Mouse (Mus musculus) embryonic facial prominence, embryonic 12.5 days (tissue): Measurements from ENCODE around the gene Ypel2. TPM values are rescaled to one million over a fixed set of nuclear protein-coding genes. Genes with fewer than 3 reads are reported as not detected.
"Not testable (repeated sequence)": the region's sequence is repeated elsewhere in the genome, so short reads cannot be mapped to it uniquely, and the experiment has no call there.

Experiments
- ATAC-seq: fragments of 200-750 bp; cut with Nextera tagmentation; 2 replicates; pipeline ENCODE4 v1.8.0; 2017; ENCODE audit not compliant: insufficient number of reproducible peaks, insufficient read depth, low FRiP score, low TSS enrichment
- H3K27ac ChIP-seq: fragments of 300-500 bp; sonication (generic); 2 replicates; pipeline ENCODE4 v1.5.1; 2016; ENCODE audit warnings: mild to moderate bottlenecking
- H3K27me3 ChIP-seq: fragments of 300-500 bp; sonication (generic); 2 replicates; pipeline ENCODE4 v1.6.1; 2016; ENCODE audit warnings: mild to moderate bottlenecking, moderate library complexity
- H3K36me3 ChIP-seq: fragments of 300-500 bp; sonication (generic); 2 replicates; pipeline ENCODE4 v1.6.1; 2016; ENCODE audit warnings: mild to moderate bottlenecking
- H3K4me1 ChIP-seq: fragments of 300-500 bp; sonication (generic); 2 replicates; pipeline ENCODE4 v1.6.1; 2016
- H3K4me2 ChIP-seq: fragments of 300-500 bp; sonication (generic); replicated peaks from 2 replicates; pipeline ENCODE4 v1.6.1; 2016; ENCODE audit warnings: mild to moderate bottlenecking, moderate library complexity
- H3K4me3 ChIP-seq: fragments of 300-500 bp; sonication (generic); 2 replicates; pipeline ENCODE4 v1.5.1; 2016; ENCODE audit warnings: mild to moderate bottlenecking
- H3K9ac ChIP-seq: fragments of 300-500 bp; sonication (generic); 2 replicates; pipeline ENCODE4 v1.6.1; 2016; ENCODE audit warnings: mild to moderate bottlenecking, moderate library complexity
- H3K9me3 ChIP-seq: fragments of 300-500 bp; sonication (generic); 2 replicates; pipeline ENCODE4 v1.6.1; 2016; ENCODE audit warnings: mild to moderate bottlenecking, moderate library complexity
- WGBS: fragments of 180-500 bp; shearing (Covaris S2); methylation state at CpG from one replicate; pipeline ENCODE4 v1.1.7; 2016; 5-methylcytosine and 5-hydroxymethylcytosine counted together
- polyA plus RNA-seq: library from polyadenylated mRNA; unstranded; fragments of >200 nt; fragmentation: Nextera tagmentation; extraction: Ambion mirVana; gene quantifications from 2 replicates; pipeline ENCODE4 v1.2.1, GENCODE M21; 2016

Ypel2 gene
- polyA plus RNA-seq = 10.7 and 11.6 TPM in 2 replicates

DNA sequence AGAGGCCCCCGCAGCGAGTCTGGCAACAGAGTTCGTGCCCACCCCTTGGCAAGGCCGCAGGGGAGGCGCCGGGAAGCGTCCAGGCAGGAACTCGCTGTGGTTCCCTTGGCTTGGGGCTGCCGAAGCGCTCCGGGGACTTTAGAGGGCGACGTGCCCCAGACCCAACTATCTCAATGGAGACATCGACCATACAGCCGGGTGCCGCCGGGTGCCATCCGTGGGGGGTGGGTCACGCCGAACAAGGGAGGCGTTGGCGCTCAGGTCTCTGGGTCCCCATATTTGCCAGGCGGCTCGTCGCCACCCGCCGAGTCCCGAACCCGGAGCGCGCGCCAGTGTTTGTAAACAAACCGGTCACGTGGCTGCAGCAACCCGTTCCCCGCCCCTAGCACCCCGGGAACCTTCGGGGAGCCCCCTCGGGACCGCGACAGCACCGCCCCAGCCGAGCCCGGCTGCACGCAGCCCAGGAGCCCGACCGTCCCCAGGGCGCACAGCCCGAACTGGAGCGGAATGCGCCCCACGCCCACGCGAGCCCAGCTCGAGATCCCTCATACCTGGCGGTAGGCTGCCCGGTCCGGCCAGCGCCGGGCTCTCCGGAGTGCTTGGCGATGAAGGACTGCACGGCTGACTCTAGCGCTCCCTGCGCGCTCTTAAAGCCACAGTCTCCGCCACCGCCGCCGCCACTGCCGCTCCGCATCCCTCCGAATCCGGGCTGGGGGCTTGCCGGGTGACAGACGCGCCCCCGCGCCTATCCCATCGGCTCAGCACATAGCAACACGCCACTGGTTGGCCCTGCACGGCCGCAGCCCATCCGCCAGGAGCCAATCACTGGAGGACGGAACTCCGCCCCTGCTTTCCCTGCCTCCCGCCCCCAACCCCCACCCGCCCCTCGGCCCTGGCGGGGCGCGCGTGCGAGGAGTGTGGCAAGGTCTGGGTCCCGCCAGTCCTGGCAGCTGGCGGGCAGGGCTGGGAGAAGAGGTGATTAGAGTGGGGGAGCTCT, at the start of gene Ypel2:
Ypel2 (minus strand) TSS at position 667 of the 997 bp plus-strand sequence.
- under 1% methylated on average over 96 of the region's 96 CpGs for WGBS
- no peaks in the 10 kb centered on the region for H3K27me3 ChIP-seq
- peak; percentile 100 for ATAC-seq

GRCm38 (mm10) chr11:87043052-87043451, 49.5 kb upstream of the Ypel2 start:
- ATAC-seq = no peak
- WGBS = 74% methylated on average over 3 of the region's 3 CpGs
- Histone ChIP-seq H3K9ac (no peak overlapping the region), H3K4me2 (no peak overlapping the region), H3K27me3 (no peaks in the 10 kb centered on the region), H3K36me3 (peaks cover 45% of the 10 kb centered on the region), H3K9me3 (no peaks in the 10 kb centered on the region), H3K27ac (no peak overlapping the region), H3K4me3 (no peak overlapping the region), H3K4me1 (no peaks in the 10 kb centered on the region)

More for the DNA sequence above, at the start of gene Ypel2:
- Histone ChIP-seq H3K27ac (peak within 1 kb of the TSS; percentile 94), H3K4me1 (peaks cover 34% of the 10 kb centered on the region), H3K4me2 (peak within 1 kb of the TSS; percentile 85), H3K9ac (peak within 1 kb of the TSS; percentile 90), H3K36me3 (no peaks in the 10 kb centered on the region), H3K9me3 (no peaks in the 10 kb centered on the region), H3K4me3 (peak within 1 kb of the TSS; percentile 92)

DNA sequence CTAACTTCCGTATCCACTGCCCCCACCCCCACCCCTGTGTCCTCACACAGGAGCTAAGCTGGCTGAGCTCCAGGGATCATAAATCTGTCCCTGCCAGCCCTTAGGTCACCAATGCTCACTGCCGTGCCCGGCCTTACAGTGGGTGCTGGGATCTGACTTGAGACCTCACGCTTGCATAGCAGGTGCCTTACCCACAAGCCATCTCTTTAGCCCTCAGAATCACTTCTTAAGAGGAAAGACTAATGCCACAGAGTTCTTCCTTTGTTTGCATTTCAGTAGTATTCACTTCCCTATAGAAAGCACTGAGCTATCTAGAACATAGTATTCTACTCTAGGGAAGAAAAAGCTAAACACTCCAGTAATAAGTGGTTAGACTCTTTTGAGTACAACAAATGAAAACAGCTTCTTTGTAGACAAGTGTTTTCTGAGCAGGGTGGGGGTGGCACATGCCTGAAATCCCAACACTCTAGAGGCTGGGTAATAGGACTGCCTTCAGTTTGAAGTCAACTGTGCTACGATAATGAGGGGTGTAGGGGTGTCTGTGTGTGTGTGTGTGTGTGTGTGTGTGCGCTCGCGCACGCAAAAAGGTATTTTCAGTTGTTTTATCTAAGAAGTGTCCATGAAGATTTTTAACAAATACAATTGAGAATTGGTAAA, 45.9 kb upstream of the Ypel2 start:
- Histone ChIP-seq H3K9ac (no peak overlapping the region), H3K27me3 (no peaks in the 10 kb centered on the region), H3K4me2 (no peak overlapping the region), H3K9me3 (no peaks in the 10 kb centered on the region), H3K4me3 (no peak overlapping the region), H3K27ac (no peak overlapping the region), H3K36me3 (peaks cover 46% of the 10 kb centered on the region), H3K4me1 (no peaks in the 10 kb centered on the region)
- WGBS = 88% methylated on average over 9 of the region's 9 CpGs
- ATAC-seq = no peak

DNA sequence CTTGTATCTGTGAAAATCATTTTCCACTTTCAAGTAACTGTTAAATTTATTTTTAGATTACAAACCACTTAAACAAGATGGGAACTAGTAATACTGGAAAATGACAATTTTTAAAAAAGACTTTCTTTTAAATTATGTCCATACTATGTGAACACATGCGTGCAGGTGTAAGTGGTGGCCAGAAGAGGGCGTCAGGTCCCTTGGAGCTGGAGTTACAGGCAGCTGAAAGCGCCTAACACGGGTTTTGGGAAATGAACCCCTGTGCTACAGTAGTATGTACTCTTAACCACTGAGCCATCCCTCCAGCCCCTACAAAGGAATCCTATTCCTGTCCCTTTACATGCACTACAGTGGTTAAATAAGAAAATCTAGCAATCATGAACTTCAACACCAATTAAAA, 42.7 kb upstream of the Ypel2 start:
- Histone ChIP-seq H3K27me3 (no peaks in the 10 kb centered on the region), H3K4me3 (no peak overlapping the region), H3K36me3 (peaks cover 33% of the 10 kb centered on the region), H3K4me2 (no peak overlapping the region), H3K9ac (no peak overlapping the region), H3K4me1 (no peaks in the 10 kb centered on the region), H3K27ac (no peak overlapping the region), H3K9me3 (no peaks in the 10 kb centered on the region)
- ATAC-seq = no peak
- 70% methylated on average over 4 of the region's 4 CpGs for WGBS

DNA sequence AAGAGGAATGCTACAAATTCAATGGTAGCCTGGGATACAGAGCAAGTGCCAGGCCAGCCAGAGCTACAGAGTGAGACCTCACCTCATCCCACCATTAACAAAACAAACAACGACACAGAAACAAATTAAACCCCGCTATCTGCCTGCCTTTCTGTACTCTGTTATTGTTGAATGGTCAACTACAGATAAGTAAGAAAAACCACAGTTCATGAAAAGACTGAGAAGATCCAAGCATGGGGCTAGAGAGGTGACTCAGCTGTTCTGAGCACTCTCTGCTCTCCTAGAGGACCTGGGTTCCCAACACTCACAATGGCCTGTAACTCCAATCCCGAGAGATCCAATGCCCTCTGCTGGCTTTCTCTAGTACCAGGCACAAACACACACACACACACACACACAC, 34.7 kb upstream of the Ypel2 start:
- Histone ChIP-seq H3K4me2 (no peak overlapping the region), H3K9ac (no peak overlapping the region), H3K27ac (no peak overlapping the region), H3K9me3 (no peaks in the 10 kb centered on the region), H3K27me3 (no peaks in the 10 kb centered on the region), H3K4me3 (no peak overlapping the region), H3K36me3 (no peaks in the 10 kb centered on the region), H3K4me1 (no peaks in the 10 kb centered on the region)
- no peak for ATAC-seq
- WGBS = 88% methylated on average over 3 of the region's 3 CpGs

DNA sequence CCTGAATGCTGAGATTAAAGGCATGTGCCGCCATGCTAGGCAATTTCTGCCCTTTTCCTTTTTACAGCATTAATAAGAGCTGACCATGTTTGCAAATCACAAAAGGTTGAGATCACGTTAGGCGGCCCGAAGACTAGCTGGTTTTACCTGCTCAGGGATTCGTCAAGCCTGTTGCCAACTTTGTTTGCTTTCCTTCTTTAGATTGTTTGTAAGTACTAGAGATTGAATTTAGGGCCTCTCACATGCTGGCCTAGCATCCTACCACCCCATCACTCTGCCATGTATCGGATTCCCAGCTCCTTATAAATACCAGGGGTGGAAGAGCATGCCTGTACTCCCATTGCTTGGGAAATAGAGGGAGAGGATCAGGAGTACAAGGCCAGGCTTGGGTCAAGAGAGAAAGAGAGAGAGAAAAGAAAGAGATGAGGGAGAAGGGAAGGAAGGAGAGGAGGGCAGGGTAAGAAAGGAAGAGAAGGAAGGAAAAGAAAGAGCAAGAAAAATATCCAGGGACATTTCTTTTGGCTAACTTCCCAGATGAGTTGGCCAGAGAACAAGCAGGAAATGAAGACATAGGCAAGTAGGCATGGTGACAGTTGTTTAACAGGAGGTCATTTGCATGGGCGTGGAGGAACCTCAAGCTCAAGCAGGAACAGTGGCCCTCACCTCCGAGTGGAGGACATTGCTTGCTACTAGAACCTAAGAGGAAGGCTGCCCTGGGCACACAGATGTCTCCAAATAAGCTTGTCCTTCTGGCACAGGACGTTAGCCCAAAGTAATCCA, 32.8 kb upstream of the Ypel2 start:
- Histone ChIP-seq H3K4me2 (no peak overlapping the region), H3K9ac (no peak overlapping the region), H3K4me1 (no peaks in the 10 kb centered on the region), H3K27ac (no peak overlapping the region), H3K27me3 (no peaks in the 10 kb centered on the region), H3K9me3 (no peaks in the 10 kb centered on the region), H3K36me3 (no peaks in the 10 kb centered on the region), H3K4me3 (no peak overlapping the region)
- no peak for ATAC-seq
- WGBS = 78% methylated on average over 9 of the region's 9 CpGs

- Histone ChIP-seq H3K9me3 (no peaks in the 10 kb centered on the region), H3K9ac (no peak overlapping the region), H3K4me1 (no peaks in the 10 kb centered on the region), H3K4me2 (no peak overlapping the region), H3K27ac (no peak overlapping the region), H3K27me3 (no peaks in the 10 kb centered on the region), H3K4me3 (no peak overlapping the region), H3K36me3 (no peaks in the 10 kb centered on the region)
- 74% methylated on average over 3 of the region's 3 CpGs for WGBS
- no peak for ATAC-seq
Measured at GRCm38 (mm10) chr11:87025351-87025750, 31.8 kb upstream of the Ypel2 start.

DNA sequence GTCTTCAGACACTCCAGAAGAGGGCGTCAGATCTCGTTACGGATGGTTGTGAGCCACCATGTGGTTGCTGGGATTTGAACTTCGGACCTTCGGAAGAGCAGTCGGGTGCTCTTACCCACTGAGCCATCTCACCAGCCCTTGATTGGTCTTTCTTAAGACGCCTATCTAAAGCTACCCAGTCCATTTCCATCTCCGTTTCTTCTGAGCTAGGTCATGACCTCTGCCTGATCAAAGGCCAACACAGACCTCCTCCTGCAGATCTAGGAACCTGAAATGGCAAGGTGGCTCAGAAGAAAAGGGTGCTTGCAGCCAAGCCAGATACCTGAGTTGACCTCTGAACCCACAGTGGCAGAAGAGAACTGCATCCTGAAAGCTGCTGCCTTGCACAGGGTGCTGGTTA, 29.7 kb upstream of the Ypel2 start:
- not testable (repeated sequence) for H3K9me3 ChIP-seq, H3K36me3 ChIP-seq, H3K4me3 ChIP-seq, H3K4me1 ChIP-seq, H3K27me3 ChIP-seq, H3K9ac ChIP-seq, H3K4me2 ChIP-seq, H3K27ac ChIP-seq, ATAC-seq
- 58% methylated on average over 8 of the region's 8 CpGs for WGBS

DNA sequence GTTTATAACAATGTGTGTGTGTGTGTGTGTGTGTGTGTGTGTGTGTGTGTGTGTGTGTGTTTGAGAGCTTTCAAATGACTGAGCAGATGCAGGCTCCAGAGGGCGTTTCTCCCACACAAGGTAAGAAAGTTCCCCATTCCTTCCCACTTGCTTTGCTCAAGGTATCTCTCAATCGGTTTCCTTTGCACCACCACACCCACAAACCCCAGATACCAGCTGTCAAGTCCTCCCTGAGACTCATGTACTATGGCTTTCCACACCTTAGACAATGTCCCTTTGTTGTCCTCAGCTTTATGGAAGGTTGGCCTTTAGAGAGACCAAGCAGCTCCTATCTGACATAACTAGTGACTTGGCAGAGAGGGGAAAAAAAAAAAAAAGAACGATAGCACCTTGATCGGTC, 29.3 kb upstream of the Ypel2 start:
- Histone ChIP-seq H3K4me3 (no peak overlapping the region), H3K27ac (no peak overlapping the region), H3K27me3 (no peaks in the 10 kb centered on the region), H3K9me3 (no peaks in the 10 kb centered on the region), H3K4me2 (no peak overlapping the region), H3K36me3 (no peaks in the 10 kb centered on the region), H3K9ac (no peak overlapping the region), H3K4me1 (no peaks in the 10 kb centered on the region)
- 68% methylated on average over 4 of the region's 4 CpGs for WGBS
- no peak for ATAC-seq

- ATAC-seq = no peak
- Histone ChIP-seq H3K9me3 (no peaks in the 10 kb centered on the region), H3K4me2 (no peak overlapping the region)
Measured at GRCm38 (mm10) chr11:87021551-87021950, 28.0 kb upstream of the Ypel2 start.

DNA sequence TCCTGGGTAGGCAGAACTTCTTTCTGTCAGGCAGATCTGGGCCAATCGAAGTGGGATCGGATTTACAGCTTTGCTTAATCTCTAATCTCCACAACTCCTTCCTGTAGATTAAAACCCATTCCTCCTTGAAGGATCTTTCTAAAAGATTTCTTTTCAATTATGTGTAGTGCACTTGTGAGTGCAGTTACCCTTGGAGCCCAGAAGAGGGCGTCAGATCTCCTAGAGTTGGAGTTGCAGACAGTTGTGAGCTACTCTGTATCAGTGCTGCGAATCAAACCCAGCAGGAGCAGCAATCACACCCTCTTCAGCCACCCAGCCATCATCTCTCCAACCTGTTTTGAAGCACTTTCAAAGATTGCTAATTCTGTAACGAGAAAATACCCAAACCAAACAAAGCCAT, 26.9 kb upstream of the Ypel2 start:
- no peaks in the 10 kb centered on the region for H3K4me1 ChIP-seq
- ATAC-seq = no peak
- no peaks in the 10 kb centered on the region for H3K9me3 ChIP-seq
- H3K36me3 ChIP-seq = no peaks in the 10 kb centered on the region
- no peak overlapping the region for H3K27ac ChIP-seq
- H3K9ac ChIP-seq = no peak overlapping the region
- WGBS = 78% methylated on average over 5 of the region's 5 CpGs
- no peak overlapping the region for H3K4me2 ChIP-seq
- no peak overlapping the region for H3K4me3 ChIP-seq
- no peaks in the 10 kb centered on the region for H3K27me3 ChIP-seq

More at GRCm38 (mm10) chr11:87021551-87021950, 28.0 kb upstream of the Ypel2 start:
- Histone ChIP-seq H3K9ac (no peak overlapping the region), H3K27me3 (no peaks in the 10 kb centered on the region), H3K4me1 (no peaks in the 10 kb centered on the region), H3K4me3 (no peak overlapping the region), H3K36me3 (no peaks in the 10 kb centered on the region), H3K27ac (no peak overlapping the region)
